Mouse (Mus musculus) cerebellum, postnatal 10 days (tissue): Measurements from ENCODE around the gene Ypel1.

ENCODE experiments used
- DNase-seq, 2 experiments: peaks; one replicate each; pipeline ENCODE4 v3.0.0; 2021; ENCODE audit warnings: mixed read lengths in 2 of 2

Ypel1 gene

GRCm38 (mm10) chr16:17069511-17070443, at the start of gene Ypel1:
Ypel1 (plus strand) TSS chr16:17069696.
- DNase-seq, result peak; percentile 95 to 97

- DNase-seq, result peak; percentile 42 to 63
Measured at GRCm38 (mm10) chr16:17024469-17025148, 44.9 kb upstream of the Ypel1 start.

- DNase-seq, result no peak
Measured at GRCm38 (mm10) chr16:17029971-17030695, 39.4 kb upstream of the Ypel1 start.

GRCm38 (mm10) chr16:17033754-17034153, 35.7 kb upstream of the Ypel1 start:
- no peak for DNase-seq

GRCm38 (mm10) chr16:17040716-17041115, 28.8 kb upstream of the Ypel1 start:
- DNase-seq, result no peak

GRCm38 (mm10) chr16:17041417-17041816, 28.1 kb upstream of the Ypel1 start:
- DNase-seq, result no peak

- DNase-seq, result no peak
Measured at GRCm38 (mm10) chr16:17044320-17044719, 25.2 kb upstream of the Ypel1 start.

GRCm38 (mm10) chr16:17045287-17045686, 24.2 kb upstream of the Ypel1 start:
- no peak for DNase-seq

- no peak for DNase-seq
Measured at GRCm38 (mm10) chr16:17049886-17050285, 19.6 kb upstream of the Ypel1 start.

GRCm38 (mm10) chr16:17052087-17052486, 17.4 kb upstream of the Ypel1 start:
- no peak for DNase-seq

- DNase-seq, result peak; percentile 69 to 72
Measured at GRCm38 (mm10) chr16:17053903-17054302, 15.6 kb upstream of the Ypel1 start.

- peak in 1 of 2 experiments; percentile 20 for DNase-seq
Measured at GRCm38 (mm10) chr16:17055584-17055983, 13.9 kb upstream of the Ypel1 start.

GRCm38 (mm10) chr16:17062338-17062737, 7.2 kb upstream of the Ypel1 start:
- no peak for DNase-seq

- no peak for DNase-seq
Measured at GRCm38 (mm10) chr16:17067552-17067951, 1.9 kb upstream of the Ypel1 start.

- DNase-seq, result no peak
Measured at GRCm38 (mm10) chr16:17070716-17071115, 1.2 kb downstream of the Ypel1 start.

- DNase-seq, result no peak
Measured at GRCm38 (mm10) chr16:17073000-17073399, 3.5 kb downstream of the Ypel1 start.

GRCm38 (mm10) chr16:17076301-17076700, 6.8 kb downstream of the Ypel1 start:
- peak in 1 of 2 experiments; percentile 42 for DNase-seq

- DNase-seq, result no peak
Measured at GRCm38 (mm10) chr16:17076869-17077268, 7.4 kb downstream of the Ypel1 start.

GRCm38 (mm10) chr16:17078101-17078500, 8.6 kb downstream of the Ypel1 start:
- peak in 1 of 2 experiments; percentile 45 for DNase-seq

GRCm38 (mm10) chr16:17082121-17082792, 12.8 kb downstream of the Ypel1 start:
- DNase-seq, result no peak

- no peak for DNase-seq
Measured at GRCm38 (mm10) chr16:17085636-17086035, 16.1 kb downstream of the Ypel1 start.

- DNase-seq, result no peak
Measured at GRCm38 (mm10) chr16:17086241-17086640, 16.7 kb downstream of the Ypel1 start.
